Mouse (Mus musculus): ENCODE data around the gene Smad3.
A peak's percentile ranks its signal among the peaks of the same experiment; 100 is the strongest.

Gene Smad3

DNA sequence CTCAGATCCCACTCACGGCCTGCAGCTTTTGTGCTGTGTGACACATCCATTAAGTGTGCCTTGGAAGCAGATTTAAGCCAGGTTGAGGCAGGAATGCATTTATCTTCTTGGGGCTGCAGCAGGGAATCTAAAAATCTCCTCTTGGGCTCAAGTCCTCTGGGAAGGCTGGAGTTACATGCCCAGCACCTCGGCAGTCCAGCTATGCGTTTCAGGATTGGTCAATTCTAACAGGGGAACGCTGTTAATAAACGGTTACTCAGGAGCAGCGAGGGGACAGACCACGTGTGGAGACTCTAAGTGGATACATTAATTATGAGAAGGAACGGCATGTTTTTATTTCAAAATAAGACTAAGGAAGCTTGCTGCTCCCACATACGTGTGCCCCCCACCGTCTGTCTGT is 14.7 kb upstream of the Smad3 start:
- DNase-seq (ENCODE audit: low spot score) = no peak

DNA sequence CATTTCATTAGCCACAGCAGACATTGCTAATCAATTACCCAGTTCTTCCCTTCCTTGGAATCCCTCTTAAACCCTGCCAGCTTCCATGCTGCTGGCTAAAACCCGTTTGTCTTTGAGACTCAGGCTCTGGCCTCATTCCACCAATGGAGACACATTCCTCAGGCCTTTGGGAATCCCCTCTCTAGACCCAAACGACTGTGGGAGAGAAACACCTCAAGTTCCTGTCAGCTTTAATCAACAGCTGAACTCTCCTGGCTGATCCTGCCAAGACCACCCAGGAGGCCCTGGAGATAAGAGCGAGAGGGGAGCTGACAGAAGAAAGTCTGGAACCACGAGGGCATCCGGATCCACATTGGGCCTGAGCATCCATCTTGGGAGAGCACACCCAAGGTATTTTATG is 13.9 kb upstream of the Smad3 start:
- DNase-seq (ENCODE audit: low spot score) = no peak

DNA sequence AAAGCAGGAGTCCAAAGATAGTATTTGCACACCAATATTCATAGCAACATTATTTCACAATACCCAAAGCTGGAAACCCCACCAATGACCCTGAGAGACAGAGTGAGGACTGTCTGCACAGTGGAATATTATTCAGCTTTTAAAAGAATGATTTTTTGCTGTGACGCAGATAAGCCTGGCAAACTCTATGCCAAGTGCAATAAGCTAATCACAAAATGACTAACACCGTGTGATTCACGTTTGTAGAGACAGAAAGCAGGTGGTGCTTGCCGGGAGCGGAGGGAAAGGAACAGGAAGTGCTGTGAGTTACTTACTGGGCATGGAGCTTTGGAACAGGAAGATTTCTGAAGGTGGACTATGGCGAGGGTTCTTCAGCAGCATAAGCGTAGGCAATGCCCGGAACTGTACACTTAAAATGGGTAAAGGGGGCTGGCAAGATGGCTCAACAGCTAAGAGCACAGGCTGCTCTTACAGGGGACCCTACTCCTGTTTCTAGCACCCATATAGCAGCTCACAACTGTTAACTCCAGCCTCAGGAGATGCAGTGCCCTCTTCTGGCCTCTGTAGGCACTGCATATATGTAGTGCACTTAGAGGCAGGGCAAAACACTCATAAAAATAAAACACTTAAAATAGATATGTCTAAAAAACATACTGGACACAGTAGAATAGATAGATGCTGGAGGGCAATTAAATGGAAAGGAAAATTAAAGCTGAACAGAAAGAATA is 3.7 kb upstream of the Smad3 start:
- no peak for DNase-seq (ENCODE audit: low spot score)

DNA sequence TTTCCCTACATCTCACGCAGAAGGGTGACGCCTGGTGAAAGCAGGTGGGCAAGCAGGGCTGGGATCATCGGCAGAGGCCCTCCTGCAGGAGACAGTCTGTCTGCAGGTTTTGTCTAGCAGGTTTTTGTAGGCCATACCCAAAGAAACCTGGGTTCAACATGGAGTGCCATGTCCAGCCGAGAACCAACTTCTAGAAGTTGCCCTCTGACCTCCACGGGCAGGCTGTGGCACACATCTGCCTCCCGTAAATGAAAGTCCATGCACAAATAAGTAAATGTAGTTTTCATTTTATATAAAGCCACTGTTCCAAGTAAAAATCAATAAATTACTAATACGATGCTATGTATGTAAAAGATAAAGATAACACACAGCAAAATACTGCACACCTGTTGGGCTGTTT is 3.0 kb upstream of the Smad3 start:
- no peak for DNase-seq (ENCODE audit: low spot score)

DNA sequence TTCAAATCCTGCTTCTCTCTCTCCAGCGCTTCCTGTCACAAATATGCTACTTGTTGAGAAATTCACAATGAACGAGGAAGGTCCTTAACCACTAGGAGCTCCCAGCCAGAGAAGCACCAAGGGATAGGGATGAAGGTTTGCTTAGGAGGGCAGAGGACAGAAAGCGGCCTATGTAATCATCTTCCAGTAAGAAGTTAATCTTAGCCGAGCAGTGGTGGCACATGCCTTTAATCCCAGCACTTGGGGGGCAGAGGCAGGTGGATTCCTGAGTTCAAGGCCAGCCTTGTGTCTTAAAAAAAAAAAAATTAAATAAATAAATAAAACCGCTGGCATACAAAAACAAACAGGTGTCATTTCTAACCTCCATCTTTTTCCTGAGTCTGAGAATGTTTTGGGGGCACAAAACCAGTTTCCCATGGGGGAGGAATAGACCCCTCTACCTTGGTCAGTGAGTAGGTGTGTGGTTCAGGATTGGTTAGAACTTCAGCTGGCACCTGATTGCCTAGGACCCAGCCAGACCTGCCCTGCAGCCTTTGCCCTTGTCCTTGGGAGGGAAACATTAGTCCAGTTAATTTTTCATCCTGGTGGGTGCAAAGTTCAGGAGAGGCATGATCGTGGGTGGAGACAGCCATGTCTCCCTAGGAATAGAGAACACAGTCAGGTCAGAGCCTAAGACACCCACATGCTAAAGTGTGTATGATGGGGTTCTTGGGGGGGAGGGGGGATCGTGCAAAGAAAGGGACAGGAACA is 2.4 kb upstream of the Smad3 start:
- no peak for DNase-seq (ENCODE audit: low spot score)

DNA sequence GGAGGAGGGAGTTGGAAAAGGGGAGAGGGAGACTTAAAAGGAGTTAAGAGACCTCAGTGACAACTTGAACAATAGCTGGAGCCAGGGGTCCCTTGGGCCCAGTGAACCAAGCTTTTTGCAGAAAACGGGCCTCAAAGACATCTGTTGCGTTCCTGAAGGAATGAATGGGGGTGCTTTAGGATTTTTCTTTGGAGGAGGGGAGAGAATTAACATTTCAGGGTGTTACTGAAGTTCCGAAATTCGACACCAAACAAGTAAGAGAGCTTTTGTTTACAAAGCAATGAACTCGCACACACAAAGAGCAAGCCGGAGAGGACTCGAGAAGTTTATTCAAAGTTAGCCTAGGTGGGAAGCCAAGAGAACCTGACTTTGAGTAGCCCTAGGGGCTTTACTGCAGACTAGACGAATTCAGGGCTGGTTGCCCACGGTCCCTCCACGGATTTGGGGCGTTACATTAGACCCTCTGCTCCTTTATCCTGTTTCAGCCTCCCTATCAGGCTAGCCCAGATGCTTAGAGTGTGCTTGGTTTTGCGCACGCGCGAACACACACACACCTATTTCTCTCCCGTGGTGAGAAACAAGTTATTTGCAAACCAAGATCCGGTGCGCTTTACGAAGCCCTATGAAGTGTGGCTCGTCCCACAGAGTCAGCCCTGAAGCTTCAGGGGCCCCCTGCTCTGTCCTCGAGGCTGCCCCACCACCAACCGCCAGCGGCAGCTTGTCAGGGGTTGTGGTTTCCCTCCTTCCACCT is 1.0 kb upstream of the Smad3 start:
- peak; percentile 69 for DNase-seq (ENCODE audit: low spot score)

DNA sequence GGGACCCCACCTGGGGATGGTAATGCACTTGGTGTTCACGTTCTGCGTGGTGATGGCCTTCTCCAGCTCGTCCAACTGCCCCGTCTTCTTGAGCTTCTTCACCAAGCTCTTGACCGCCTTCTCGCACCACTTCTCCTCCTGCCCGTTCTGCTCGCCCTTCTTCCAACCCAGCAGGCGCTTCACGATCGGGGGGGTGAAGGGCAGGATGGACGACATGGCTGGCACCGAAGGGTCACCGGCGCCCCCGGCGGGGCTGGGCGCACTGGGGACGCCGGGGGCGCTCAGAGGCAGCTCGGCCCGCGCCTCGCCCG is 377 bp downstream of the Smad3 start:
- DNase-seq (ENCODE audit: low spot score) = no peak

DNA sequence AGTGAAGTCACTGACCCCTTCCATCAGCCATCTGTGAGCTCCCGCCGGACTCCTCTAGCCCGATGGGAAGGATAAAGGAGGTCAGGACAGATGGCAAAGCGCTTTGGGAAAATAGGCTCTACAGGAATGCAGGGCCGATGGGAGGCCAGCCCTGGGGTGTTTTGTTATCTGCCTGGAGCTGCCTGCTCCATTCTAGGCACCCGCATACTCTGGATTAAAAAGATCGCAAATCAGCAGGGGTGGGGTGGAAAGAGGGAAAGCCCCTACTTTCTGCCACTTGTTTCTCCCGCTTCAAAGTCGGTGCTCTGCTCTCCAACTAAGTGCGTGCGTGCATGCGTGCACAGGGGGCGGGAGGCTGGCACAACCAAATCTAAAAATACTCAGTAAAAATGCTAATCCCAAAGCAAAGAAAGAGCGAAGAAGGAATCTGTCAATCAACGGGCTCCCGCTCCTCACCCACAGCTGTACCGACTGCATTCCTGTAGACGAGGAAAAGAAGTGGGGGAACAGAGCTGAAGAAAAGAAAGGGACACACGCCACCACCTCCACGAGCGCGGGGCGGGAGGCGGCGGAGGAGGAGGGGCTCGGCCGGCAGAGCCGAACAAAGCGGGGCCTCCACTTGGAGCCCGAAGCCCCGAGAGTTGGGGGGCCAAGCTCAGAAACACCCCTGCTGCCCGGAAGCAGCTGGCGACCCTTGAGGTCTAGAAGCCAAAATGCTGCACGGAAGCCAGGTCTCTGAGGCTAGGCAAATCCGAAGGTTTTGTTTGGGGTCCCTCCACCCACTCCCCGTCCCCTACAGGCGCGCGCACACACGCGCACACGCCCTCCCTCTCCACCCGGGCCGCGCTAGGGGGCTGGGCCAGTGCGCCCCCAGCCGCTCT is 973 bp downstream of the Smad3 start:
- DNase-seq (ENCODE audit: low spot score) = peak; percentile 44

DNA sequence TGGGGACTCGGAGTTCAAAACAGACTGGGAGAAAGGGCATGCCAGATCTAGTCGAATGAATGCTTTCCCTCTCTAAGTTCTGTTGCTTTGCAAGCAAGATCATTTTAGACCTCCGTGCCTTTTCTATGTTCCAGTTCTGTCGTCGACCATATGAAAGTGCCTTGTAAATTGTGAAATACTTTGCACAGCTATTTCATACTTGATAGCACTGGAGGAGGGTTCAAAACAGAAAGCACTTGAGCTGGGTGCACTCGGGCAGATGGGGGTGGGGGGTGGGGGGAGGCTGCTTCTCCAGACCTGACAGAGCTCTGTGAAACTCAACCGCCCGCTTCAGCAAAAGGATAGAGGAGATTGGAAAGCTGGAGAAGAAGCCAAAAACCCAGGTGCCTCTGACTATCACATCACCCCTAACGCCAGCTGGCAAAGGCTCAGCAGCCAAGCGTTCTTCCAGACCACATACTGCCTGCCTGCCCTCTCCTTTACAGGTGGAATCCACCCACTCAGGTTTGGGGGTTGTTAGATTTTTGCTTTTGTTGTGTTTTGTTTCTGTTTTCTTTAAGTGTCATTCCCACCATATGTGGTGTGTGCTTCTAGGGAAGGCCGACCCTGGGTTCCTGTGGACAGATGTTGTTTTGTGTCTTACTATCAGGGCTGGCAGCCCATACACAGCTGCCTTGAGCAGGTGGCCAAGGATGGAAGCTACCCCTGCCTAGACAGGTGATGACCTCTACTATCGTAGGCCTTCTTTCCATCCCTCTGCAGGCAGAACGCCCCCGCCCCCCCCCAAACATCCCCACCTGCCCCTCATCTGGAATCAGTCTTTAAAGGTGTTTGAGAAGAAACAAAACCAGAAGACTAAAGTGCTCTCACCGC is 1.9 kb downstream of the Smad3 start:
- peak; percentile 49 for DNase-seq (ENCODE audit: low spot score)

DNA sequence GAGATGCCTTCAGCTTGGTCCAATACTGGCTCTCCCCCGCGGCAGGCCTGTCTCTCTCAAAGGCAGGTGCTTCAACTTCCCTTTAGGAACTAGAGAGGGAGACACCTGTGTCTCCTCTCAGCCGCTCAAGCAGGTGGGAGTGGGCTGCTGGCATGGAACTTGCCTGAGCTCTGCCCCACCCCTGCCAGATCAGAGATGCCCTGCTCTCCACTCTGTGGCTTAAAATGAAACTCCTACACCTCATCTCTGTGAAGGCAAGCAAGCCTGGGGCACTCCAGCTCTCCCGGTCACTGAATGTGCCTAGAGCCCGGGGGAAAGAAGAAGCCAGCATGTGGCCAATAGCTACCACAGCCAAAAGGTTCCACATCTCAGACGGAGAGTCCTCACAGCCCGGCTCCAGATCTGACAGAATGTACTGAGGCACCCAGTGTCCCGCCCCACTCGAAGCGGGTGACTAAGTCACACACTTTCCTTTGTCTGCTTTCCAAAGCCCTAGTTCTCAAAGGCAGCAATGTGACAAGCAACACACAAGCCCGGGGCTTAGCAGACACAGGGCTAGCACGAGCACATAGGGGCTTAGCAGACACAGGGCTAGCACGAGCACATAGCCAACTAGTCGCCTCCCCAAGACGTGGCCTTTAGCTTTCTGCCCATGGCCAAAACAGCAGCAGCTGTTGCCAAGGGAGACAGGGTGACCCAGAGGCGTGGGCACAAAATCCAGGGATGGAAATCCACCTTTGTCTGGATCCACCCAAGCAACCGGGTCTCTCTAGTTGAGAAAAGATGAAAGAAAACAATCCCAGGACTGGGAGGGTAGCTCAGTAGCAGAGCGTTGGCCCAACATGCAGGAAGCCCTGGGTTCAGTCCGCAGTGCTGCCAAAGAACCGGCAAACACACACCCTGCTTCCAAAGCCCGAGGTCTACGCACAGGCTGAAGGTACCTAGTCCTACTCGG is 3.0 kb downstream of the Smad3 start:
- peak; percentile 45 for DNase-seq (ENCODE audit: low spot score)

DNA sequence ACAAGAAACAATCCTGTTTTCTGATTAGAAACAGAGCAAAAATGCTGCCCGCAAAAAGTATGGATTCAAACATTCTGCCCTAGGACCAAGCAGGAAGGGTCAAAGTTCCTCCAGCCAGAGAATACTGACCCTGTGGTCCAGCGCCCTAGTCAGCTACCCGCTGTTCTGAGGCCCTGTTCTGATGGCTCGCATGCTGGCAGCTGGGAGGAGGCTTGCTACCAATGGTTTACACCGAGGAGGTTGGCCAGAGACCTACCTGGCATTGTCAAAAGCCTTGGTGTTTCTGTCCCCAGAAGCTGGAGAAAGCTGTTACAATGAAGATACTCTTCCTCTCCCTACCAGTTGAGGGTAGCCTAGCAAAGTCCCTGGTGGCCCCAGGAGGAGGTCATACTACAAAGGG is 3.8 kb downstream of the Smad3 start:
- DNase-seq (ENCODE audit: low spot score) = no peak

DNA sequence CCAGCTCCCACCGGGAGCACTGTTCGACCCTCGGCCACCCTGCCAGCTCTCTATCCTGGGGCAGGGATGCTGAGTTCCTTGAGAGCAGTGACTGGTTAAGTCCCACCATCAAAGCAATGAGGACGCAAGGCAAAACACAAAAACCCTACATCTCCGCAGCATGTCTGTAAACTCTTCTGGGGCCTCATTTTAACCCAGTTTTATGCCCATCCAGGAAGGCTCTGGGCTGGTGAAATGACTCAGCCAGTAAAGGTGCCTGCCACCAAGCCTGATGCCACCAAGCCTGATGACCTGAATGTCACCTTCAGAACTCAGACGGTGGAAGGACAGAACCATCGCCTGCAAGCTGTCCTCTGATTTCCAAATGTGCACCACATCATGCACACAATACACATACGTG is 4.4 kb downstream of the Smad3 start:
- DNase-seq (ENCODE audit: low spot score) = no peak

DNA sequence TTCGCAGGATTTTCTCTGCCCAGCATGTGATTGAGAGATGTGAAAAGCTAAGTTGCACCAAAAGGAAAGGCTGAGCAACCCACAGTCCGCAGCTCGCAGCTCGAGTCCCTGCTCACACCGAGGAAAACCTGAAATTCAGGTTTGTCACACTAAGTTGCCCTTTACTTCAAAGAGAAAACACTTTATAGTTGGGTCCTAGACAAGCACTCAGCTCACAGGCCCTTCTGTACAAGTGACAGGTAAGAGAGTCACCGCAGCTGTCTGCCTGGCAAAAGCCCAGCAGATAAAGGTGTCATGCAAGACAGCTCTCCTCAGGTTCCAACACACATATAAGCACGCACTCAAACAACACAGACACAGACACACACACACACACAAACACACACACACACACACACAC is 5.2 kb downstream of the Smad3 start:
- no peak for DNase-seq (ENCODE audit: low spot score)

DNA sequence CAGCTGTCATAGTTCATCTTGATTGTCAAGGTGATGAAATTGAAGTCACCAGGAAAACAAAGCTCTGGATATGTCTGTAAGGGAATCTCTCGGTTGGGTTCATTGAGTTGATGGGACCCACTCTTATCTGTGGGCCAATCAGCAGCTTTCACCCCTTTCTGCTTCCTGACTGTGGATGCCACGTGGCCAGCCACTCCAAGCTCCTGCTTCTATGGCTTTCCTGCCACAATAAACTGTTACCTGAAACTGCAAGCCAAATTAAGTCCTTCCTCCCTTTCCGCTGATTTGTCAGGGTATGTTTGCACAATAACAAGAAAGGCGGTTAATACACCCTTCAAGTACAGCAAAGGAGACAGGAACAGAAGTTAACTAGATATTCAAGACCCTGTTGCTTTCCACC is 6.5 kb downstream of the Smad3 start:
- no peak for DNase-seq (ENCODE audit: low spot score)

DNA sequence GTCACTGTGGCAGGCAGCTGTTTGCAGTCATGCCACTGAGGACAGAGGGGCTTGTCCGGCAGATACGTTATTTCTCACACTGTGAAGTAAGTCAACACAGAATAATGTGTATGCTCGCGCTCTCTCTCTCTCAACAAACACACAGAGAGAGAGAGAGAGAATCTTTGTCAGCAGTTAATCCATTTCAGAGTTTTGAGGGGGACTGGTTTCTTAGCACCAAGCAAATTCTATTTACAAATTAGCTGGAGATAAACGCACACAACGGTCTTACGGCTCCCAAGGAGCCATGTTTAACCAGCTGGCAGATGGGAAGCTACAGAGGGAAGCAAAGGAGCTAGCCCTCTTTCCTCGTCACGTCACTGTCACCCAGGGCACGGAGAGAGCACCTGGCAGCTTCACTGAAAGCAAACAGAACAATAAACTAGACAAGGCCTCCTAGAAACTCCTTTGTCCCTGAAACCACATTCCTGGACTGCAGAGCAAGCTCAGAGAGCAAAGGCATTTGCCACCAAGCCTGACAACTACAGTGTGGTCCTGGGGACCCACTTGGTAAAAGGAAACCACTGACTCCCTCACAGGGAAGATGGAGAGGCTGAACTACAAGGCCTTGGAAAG is 7.3 kb downstream of the Smad3 start:
- no peak for DNase-seq (ENCODE audit: low spot score)

DNA sequence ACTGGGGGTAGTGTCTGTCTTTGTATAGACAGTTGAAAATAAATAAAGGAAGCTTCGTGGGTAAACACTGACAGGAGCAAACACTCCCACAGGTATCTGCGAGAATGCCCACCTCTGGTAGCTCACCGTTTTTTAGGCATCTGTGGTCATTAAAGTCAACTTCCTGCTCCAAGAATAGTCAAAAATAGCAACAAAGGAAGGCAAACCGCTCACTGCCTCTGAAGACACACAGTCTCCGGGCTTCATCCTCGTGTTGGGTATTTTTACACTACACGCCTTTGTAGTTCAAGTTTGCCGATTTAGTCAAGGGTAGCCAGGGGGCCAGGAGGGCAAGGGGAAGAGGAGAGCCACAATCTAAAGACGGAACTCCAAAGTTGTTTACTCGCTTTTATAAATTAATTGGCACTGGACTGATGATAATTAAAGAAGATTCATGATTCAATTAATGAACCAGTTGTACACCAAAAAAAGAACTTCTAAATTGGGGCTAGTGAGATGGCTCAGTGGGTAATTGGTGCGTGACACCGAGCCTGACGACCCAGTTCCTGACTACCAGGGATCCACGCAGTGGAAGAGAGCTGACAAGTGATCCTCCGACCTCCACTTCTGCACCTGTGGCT is 8.4 kb downstream of the Smad3 start:
- no peak for DNase-seq (ENCODE audit: low spot score)

DNA sequence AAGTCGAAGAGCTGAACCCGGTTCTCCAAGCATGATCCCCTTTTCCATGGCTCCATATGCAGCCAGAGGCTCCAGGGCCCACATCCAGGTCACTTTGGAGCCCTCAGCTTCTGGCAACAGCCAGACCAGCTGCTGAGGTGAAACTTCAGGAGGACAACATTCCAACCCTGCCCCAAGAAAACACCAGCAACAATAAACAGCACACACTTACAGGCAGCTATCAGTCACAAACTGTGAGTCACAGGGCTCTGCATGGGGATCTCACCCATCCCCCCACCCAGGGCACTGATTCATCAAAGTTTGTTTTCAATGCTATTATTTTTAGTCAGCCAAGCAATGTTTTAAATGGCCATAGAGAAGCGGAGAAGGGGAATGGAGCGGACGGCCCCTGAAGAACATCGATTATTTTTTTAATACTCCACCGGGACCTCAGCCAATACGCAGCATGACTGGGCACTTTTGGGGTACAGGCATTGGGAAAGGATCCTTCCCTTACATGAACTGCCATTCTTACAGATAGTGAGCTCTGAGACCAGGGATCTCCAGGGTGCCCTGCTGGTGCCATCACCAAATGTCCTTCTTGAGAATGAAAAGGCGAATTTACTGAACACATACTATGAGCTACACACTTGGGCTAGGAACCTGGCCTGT is 10.0 kb downstream of the Smad3 start:
- DNase-seq (ENCODE audit: low spot score) = peak; percentile 54

DNA sequence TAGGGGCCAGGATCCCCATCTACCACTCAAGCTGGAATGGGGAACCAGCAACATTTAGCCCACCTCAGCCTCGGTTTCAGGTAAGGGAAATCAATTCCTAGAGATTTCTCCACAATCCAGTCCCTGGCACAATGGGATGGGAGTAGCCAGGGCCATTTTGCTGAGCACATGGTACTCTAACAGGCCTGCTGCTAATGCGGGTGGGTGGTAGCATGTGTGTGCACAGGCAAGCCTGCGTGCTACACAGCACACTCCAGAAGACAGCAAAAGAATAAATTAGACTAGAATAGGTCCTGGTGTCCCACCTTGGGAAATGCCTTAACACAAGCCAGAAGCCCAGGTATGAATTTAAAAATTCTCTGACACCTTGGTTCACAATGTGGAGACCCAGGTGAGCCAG is 10.8 kb downstream of the Smad3 start:
- DNase-seq (ENCODE audit: low spot score) = no peak

Data from adipocyte (in vitro differentiated cells).